Mouse (Mus musculus): ENCODE results near the gene Flad1. TPM values are rescaled to one million over a fixed set of nuclear protein-coding genes. Genes with fewer than 3 reads are reported as not detected.

Gene Flad1
- polyA plus RNA-seq, 1 experiment from 2014 or later: 18.1 TPM

GRCm38 (mm10) chr3:89396654-89397005 lies 15.0 kb downstream of the Flad1 start:
- Histone ChIP-seq H3K27me3 (ENCODE audit: insufficient read depth, low read length) (no peaks in the 10 kb centered on the region; the same call in 1 of the 2 replicates), H3K36me3 (ENCODE audit: insufficient read depth) (no peaks in the 10 kb centered on the region), H3K4me3 (ENCODE audit: low read depth, low read length) (peak overlapping the region; percentile 56), H3K4me2 (peak overlapping the region; percentile 100), H3K9me3 (ENCODE audit: low read depth, low read length) (no peaks in the 10 kb centered on the region), H3K9ac (peak overlapping the region; percentile 59), H3K27ac (ENCODE audit: low read depth) (no peak overlapping the region), H3K4me1 (ENCODE audit: insufficient read depth) (peaks cover 13% of the 10 kb centered on the region)
- no peak for TF ChIP-seq CTCF (IDR thresholded peaks at IDR 0.05; ENCODE audit: low read depth)
- 1% methylated on average over 4 of the region's 4 CpGs for WGBS
- DNase-seq: no peak
- no peak for ATAC-seq (ENCODE audit: insufficient read depth)

GRCm38 (mm10) chr3:89395806-89396653 lies 15.6 kb downstream of the Flad1 start:
- Histone ChIP-seq H3K9me3 (ENCODE audit: low read depth, low read length) (no peaks in the 10 kb centered on the region), H3K27ac (ENCODE audit: low read depth) (peak overlapping the region; percentile 63), H3K4me1 (ENCODE audit: insufficient read depth) (peaks cover 13% of the 10 kb centered on the region), H3K4me3 (ENCODE audit: low read depth, low read length) (peak overlapping the region; percentile 56), H3K36me3 (ENCODE audit: insufficient read depth) (no peaks in the 10 kb centered on the region), H3K4me2 (peak overlapping the region; percentile 100), H3K9ac (peak overlapping the region; percentile 59), H3K27me3 (ENCODE audit: insufficient read depth, low read length) (no peaks in the 10 kb centered on the region; the same call in 1 of the 2 replicates)
- TF ChIP-seq CTCF (IDR thresholded peaks at IDR 0.05; ENCODE audit: low read depth): peak; percentile 91
- WGBS: under 1% methylated on average over 44 of the region's 44 CpGs
- ATAC-seq (ENCODE audit: insufficient read depth) (no peak), DNase-seq (peak; percentile 93)

GRCm38 (mm10) chr3:89395419-89395805 lies 16.3 kb downstream of the Flad1 start:
- peaks cover 13% of the 10 kb centered on the region for H3K4me1 ChIP-seq (ENCODE audit: insufficient read depth)
- no peak for DNase-seq
- 3% methylated on average over 10 of the region's 10 CpGs for WGBS

GRCm38 (mm10) chr3:89394894-89395256 lies 16.8 kb downstream of the Flad1 start:
- DNase-seq (peak; percentile 89), ATAC-seq (ENCODE audit: insufficient read depth) (peak; percentile 4)
- H3K9ac ChIP-seq: peak overlapping the region; percentile 59
- peak overlapping the region; percentile 100 for H3K4me2 ChIP-seq
- no peaks in the 10 kb centered on the region for H3K9me3 ChIP-seq (ENCODE audit: low read depth, low read length)
- under 1% methylated on average over 10 of the region's 12 CpGs for WGBS
- H3K4me1 ChIP-seq (ENCODE audit: insufficient read depth): peaks cover 13% of the 10 kb centered on the region
- no peaks in the 10 kb centered on the region for H3K36me3 ChIP-seq (ENCODE audit: insufficient read depth)
- TF ChIP-seq CTCF (IDR thresholded peaks at IDR 0.05; ENCODE audit: low read depth): no peak
- no peaks in the 10 kb centered on the region; the same call in 1 of the 2 replicates for H3K27me3 ChIP-seq (ENCODE audit: insufficient read depth, low read length)
- H3K4me3 ChIP-seq (ENCODE audit: low read depth, low read length): peak overlapping the region; percentile 56
- H3K27ac ChIP-seq (ENCODE audit: low read depth): peak overlapping the region; percentile 87

More at GRCm38 (mm10) chr3:89395419-89395805, 16.3 kb downstream of the Flad1 start:
- TF ChIP-seq CTCF (IDR thresholded peaks at IDR 0.05; ENCODE audit: low read depth): no peak
- Histone ChIP-seq H3K4me3 (ENCODE audit: low read depth, low read length) (peak overlapping the region; percentile 56), H3K4me2 (peak overlapping the region; percentile 100), H3K27me3 (ENCODE audit: insufficient read depth, low read length) (no peaks in the 10 kb centered on the region; the same call in 1 of the 2 replicates), H3K9me3 (ENCODE audit: low read depth, low read length) (no peaks in the 10 kb centered on the region), H3K9ac (peak overlapping the region; percentile 59), H3K36me3 (ENCODE audit: insufficient read depth) (no peaks in the 10 kb centered on the region), H3K27ac (ENCODE audit: low read depth) (peak overlapping the region; percentile 87)
- ATAC-seq (ENCODE audit: insufficient read depth): no peak

- Histone ChIP-seq H3K27ac (ENCODE audit: low read depth) (peak within 1 kb of the TSS; percentile 87), H3K4me1 (ENCODE audit: insufficient read depth) (peaks cover 13% of the 10 kb centered on the region), H3K4me2 (peak within 1 kb of the TSS; percentile 100), H3K9ac (peak within 1 kb of the TSS; percentile 59), H3K4me3 (ENCODE audit: low read depth, low read length) (peak within 1 kb of the TSS; percentile 56), H3K9me3 (ENCODE audit: low read depth, low read length) (no peaks in the 10 kb centered on the region), H3K36me3 (ENCODE audit: insufficient read depth) (no peaks in the 10 kb centered on the region), H3K27me3 (ENCODE audit: insufficient read depth, low read length) (no peaks in the 10 kb centered on the region; the same call in 1 of the 2 replicates)
- TF ChIP-seq CTCF (IDR thresholded peaks at IDR 0.05; ENCODE audit: low read depth): peak; percentile 45
- peak; percentile 74 for DNase-seq
- WGBS: under 1% methylated on average over 39 of the region's 42 CpGs
- peak; percentile 55 for ATAC-seq (ENCODE audit: insufficient read depth)
These were observed 17.4 kb downstream of the Flad1 start, which contains the start of gene Zbtb7b for GRCm38 (mm10) chr3:89394006-89394893. Gene Zbtb7b, minus strand, starts transcription at chr3:89394776.

- WGBS: 0% methylated on average over 15 of the region's 15 CpGs
- Histone ChIP-seq H3K27me3 (ENCODE audit: insufficient read depth, low read length) (no peaks in the 10 kb centered on the region; the same call in 1 of the 2 replicates), H3K4me3 (ENCODE audit: low read depth, low read length) (peak overlapping the region; percentile 56), H3K9ac (peak overlapping the region; percentile 59), H3K27ac (ENCODE audit: low read depth) (peak overlapping the region; percentile 87), H3K4me2 (peak overlapping the region; percentile 100), H3K9me3 (ENCODE audit: low read depth, low read length) (no peaks in the 10 kb centered on the region), H3K4me1 (ENCODE audit: insufficient read depth) (peaks cover 13% of the 10 kb centered on the region), H3K36me3 (ENCODE audit: insufficient read depth) (no peaks in the 10 kb centered on the region)
- DNase-seq (peak; percentile 98), ATAC-seq (ENCODE audit: insufficient read depth) (peak; percentile 96)
- no peak for TF ChIP-seq CTCF (IDR thresholded peaks at IDR 0.05; ENCODE audit: low read depth)
These were observed 18.1 kb downstream of the Flad1 start for GRCm38 (mm10) chr3:89393605-89394004.

All from lung, embryonic 14.5 days (tissue).